Mouse (Mus musculus) duodenum, adult 2 months (tissue): ENCODE results near the gene Krtap4-1. TPM values are rescaled to one million over a fixed set of nuclear protein-coding genes. Genes with fewer than 3 reads are reported as not detected.

Experiments
- polyA plus RNA-seq: library from polyadenylated mRNA; depleted of rRNA; stranded (reverse); fragments of >200 nt; gene quantifications from 2 replicates; pipeline ENCODE4 v1.2.3, GENCODE M21; 2012; ENCODE audit warnings: low replicate concordance; rRNA removed

Krtap4-1 gene
- polyA plus RNA-seq: not detected in 2 replicates

DNA sequence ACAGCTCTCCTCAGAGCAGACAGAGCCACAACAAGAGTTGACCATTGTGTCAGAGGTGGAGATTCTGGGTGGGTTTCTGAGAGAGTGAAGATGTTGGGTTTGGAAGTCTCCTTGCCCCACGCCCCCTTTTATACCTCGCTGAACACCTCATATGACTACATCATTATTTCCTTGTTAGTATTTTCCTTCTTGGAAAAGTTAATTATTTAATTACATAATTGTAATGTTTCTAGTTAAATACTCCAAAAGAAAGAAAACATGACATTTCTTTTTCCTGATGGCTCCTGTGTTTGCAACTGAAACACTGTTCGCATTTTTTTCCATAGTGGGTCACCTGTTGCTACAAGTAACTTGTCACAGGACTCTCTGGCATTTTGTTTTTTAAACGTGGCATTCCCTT lies at the start of gene Krtap4-1:
TSS of gene Krtap4-1 (minus strand) at position 101 of the 400 bp plus-strand sequence.

DNA sequence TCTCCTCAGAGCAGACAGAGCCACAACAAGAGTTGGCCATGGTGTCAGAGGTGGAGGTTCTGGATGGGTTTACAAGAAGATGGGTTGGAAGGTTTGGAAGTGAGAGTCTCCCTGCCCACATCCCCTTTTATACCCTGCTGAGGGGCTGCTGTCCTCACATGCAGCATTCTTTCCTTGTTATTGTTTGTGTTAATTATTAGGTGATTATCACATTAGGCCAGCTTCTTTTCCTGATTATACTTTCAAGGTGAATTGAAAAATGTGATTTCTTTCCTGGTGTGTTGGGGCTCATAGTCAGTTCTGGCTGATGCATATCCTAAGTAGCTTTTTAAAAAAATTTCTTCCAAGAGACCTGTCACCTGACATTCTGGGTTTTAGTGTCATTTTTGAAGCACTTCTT lies 37.8 kb upstream of the Krtap4-1 start, which contains the start of gene Krtap4-6:
TSS of gene Krtap4-6 (minus strand) at position 101 of the 400 bp plus-strand sequence.

DNA sequence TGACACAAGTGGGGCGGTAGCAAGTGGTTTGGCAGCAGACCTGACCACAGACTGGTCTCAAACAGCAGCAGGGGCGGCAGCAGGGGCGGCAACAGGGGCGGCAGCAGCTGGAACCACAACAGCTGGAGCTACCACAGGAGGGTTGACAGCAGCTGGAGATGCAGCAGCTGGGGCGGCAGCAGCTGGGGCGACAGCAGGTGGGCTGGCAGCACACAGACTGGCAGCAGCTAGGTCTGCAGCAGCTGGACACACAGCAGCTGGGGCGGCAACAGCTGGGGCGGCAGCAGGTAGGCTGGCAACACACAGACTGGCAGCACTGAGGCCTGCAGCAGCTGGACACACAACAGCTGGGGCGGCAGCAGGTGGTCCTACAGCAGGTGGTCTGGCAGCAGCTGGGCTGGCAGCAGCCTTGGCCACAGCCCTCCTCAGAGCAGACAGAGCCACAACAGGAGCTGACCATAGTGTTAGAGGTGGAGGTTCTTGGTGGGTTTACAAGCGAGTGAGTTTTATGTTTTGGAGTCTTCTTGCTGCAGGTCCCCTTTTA lies 30.5 kb upstream of the Krtap4-1 start, which contains the start of gene Gm11563:
TSS of gene Gm11563 (minus strand) at position 494 of the 544 bp plus-strand sequence.

GRCm38 (mm10) chr11:99650136-99650535 lies 22.1 kb upstream of the Krtap4-1 start, which contains the start of gene Gm11555:
Gm11555 (minus strand) TSS chr11:99650236.

DNA sequence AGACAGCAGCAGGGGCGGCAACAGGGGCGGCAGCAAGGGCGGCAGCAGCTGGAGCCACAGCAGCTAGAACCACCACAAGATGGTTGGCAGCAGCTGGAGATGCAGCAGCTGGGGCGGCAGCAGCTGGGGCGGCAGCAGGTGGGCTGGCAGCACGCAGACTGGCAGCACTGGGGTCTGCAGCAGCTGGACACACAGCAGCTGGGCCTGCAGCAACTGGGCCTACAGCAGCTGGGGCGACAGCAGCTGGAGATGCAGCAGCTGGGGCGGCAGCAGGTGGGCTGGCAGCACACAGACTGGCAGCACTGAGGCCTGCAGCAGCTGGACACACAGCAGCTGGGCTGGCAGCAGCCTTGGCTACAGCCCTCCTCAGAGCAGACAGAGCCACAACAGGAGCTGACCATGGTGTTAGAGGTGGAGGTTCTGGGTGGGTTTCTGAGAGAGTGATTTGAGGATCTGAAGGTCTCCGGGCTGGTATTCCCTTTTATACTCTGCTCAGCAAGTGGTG lies 15.6 kb upstream of the Krtap4-1 start, which contains the start of gene Krtap4-7:
TSS of gene Krtap4-7 (minus strand) at position 455 of the 505 bp plus-strand sequence.

GRCm38 (mm10) chr11:99634653-99635134 lies 6.7 kb upstream of the Krtap4-1 start, which contains the start of gene Krtap4-2:
Krtap4-2 (minus strand) TSS chr11:99635084.

DNA sequence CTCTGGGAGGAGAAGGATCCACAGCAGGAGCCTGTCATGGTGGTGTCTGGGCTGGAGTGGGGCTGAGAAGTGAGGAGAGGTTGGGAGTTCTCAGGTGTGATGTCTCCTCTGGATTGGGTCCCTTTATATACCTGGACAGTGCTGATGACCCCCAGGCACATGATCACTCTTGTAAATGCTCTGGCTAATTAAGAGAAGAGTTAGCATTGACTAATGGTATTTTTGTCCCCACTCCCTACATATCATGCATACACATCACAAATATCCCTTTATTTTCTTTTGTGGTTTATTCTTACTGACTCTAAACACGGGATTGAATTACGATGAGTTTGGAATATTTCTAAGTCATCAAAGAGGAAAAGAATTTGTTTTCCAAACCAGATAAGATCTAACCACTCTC lies 7.7 kb downstream of the Krtap4-1 start, which contains the start of gene Gm11562:
TSS of gene Gm11562 (minus strand) at position 101 of the 400 bp plus-strand sequence.

GRCm38 (mm10) chr11:99614796-99615363 lies 13.2 kb downstream of the Krtap4-1 start, which contains the start of gene Krtap2-4:
Krtap2-4 (minus strand) TSS chr11:99614846.

GRCm38 (mm10) chr11:99610089-99610488 lies 17.9 kb downstream of the Krtap4-1 start, which contains the start of gene Gm11937:
Gm11937 (minus strand) TSS chr11:99610189.

DNA sequence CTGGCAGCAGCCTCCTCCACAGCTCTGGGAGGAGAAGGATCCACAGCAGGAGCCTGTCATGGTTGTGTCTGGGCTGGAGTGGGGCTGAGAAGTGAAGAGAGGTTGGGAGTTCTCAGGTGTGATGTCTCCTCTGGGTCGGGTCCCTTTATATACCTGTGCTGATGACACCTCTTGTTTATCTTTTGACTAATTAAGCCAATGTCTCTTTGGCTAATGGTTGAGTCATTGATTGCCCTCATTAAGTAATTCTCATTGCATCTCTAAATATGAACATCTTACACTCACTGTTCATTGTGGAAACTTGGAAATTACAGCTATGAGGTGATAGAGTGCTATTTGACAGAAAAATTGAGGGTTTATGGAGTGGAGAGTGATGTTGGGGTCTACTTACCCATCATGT lies 24.8 kb downstream of the Krtap4-1 start, which contains the start of gene Gm11938:
TSS of gene Gm11938 (minus strand) at position 101 of the 400 bp plus-strand sequence.

GRCm38 (mm10) chr11:99597742-99598141 lies 30.3 kb downstream of the Krtap4-1 start, which contains the start of gene Krtap9-3:
Krtap9-3 (minus strand) TSS chr11:99598105.

DNA sequence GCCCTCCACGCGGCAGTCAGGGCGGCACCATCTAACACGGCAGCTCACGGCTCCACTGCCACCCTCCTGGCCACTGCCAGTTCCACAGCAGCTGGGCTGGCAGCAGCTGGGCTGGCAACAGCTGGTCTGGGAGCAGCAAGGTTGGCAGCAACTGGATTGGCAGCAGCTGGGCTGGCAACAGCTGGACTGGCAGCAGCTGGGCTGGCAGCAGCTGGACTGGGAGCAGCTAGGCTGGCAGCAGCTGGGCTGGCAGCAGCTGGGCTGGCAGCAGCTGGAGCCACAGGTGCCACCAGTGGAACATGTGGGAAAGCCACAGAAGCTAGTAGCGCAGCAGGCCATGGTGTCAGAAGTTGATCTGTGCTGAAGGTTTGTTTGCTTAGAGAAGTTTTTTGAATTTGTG lies 37.1 kb downstream of the Krtap4-1 start, which contains the start of gene Krtap1-3:
TSS of gene Krtap1-3 (minus strand) at position 359 of the 400 bp plus-strand sequence.

GRCm38 (mm10) chr11:99583245-99583704 lies 44.8 kb downstream of the Krtap4-1 start, which contains the start of gene Krtap1-4:
Krtap1-4 (minus strand) TSS chr11:99583654.

GRCm38 (mm10) chr11:99580636-99581035 lies 47.4 kb downstream of the Krtap4-1 start, which contains the start of gene Krtap1-5:
Krtap1-5 (minus strand) TSS chr11:99581016.

Other genes starting within 250 kb of the Krtap4-1 start
- 0.22 and 0.31 TPM in 2 replicates for gene Krt10, start 238.9 kb downstream of the Krtap4-1 start, polyA plus RNA-seq
- 2.3 and 5.4 TPM in 2 replicates for gene Krt12, start 206.0 kb downstream of the Krtap4-1 start, polyA plus RNA-seq
- 90.1 and 382 TPM in 2 replicates for gene Krt20, start 190.1 kb downstream of the Krtap4-1 start, polyA plus RNA-seq
- 2.5 and 23.6 TPM in 2 replicates for gene Krt23, start 135.1 kb downstream of the Krtap4-1 start, polyA plus RNA-seq
- gene Krt39, start 106.9 kb downstream of the Krtap4-1 start, polyA plus RNA-seq: not detected in 2 replicates
- gene Krt40, start 85.1 kb downstream of the Krtap4-1 start, polyA plus RNA-seq: not detected in 2 replicates
- not detected in 2 replicates for gene Krtap3-3, start 77.4 kb downstream of the Krtap4-1 start, polyA plus RNA-seq
- gene Krtap3-2, start 71.4 kb downstream of the Krtap4-1 start, polyA plus RNA-seq: not detected in 2 replicates
- gene Gm11939, start 68.8 kb downstream of the Krtap4-1 start, polyA plus RNA-seq: not detected in 2 replicates
- 0.21 TPM in 1 of 2 replicates, not detected in the other for gene Krtap3-1, start 61.6 kb downstream of the Krtap4-1 start, polyA plus RNA-seq
- not detected in 2 replicates for gene Krtap1-5, start 47.2 kb downstream of the Krtap4-1 start, polyA plus RNA-seq
- gene Krtap1-4, start 44.6 kb downstream of the Krtap4-1 start, polyA plus RNA-seq: not detected in 2 replicates
- gene Krtap1-3, start 36.9 kb downstream of the Krtap4-1 start, polyA plus RNA-seq: not detected in 2 replicates
- gene Krtap9-3, start 30.1 kb downstream of the Krtap4-1 start, polyA plus RNA-seq: not detected in 2 replicates
- gene Gm11938, start 24.9 kb downstream of the Krtap4-1 start, polyA plus RNA-seq: not detected in 2 replicates
- not detected in 2 replicates for gene Gm11937, start 18.0 kb downstream of the Krtap4-1 start, polyA plus RNA-seq
- 0.27 TPM in 1 of 2 replicates, not detected in the other for gene Krtap2-4, start 13.4 kb downstream of the Krtap4-1 start, polyA plus RNA-seq
- gene Gm11562, start 7.8 kb downstream of the Krtap4-1 start, polyA plus RNA-seq: not detected in 2 replicates
- not detected in 2 replicates for gene Krtap4-2, start 6.8 kb upstream of the Krtap4-1 start, polyA plus RNA-seq
- not detected in 2 replicates for gene Krtap4-7, start 15.9 kb upstream of the Krtap4-1 start, polyA plus RNA-seq
- not detected in 2 replicates for gene Gm11555, start 22.0 kb upstream of the Krtap4-1 start, polyA plus RNA-seq
- gene Gm11563, start 30.7 kb upstream of the Krtap4-1 start, polyA plus RNA-seq: not detected in 2 replicates
- gene Krtap4-6, start 37.7 kb upstream of the Krtap4-1 start, polyA plus RNA-seq: not detected in 2 replicates
- gene Gm14190, start 62.5 kb upstream of the Krtap4-1 start, polyA plus RNA-seq: not detected in 2 replicates
- gene Gm14180, start 106.1 kb upstream of the Krtap4-1 start, polyA plus RNA-seq: not detected in 2 replicates
- not detected in 2 replicates for gene Gm11595, start 144.7 kb upstream of the Krtap4-1 start, polyA plus RNA-seq
- gene Krtap4-8, start 152.5 kb upstream of the Krtap4-1 start, polyA plus RNA-seq: not detected in 2 replicates
- gene Krtap4-9, start 157.0 kb upstream of the Krtap4-1 start, polyA plus RNA-seq: not detected in 2 replicates
- gene Gm11596, start 165.2 kb upstream of the Krtap4-1 start, polyA plus RNA-seq: not detected in 2 replicates
- gene Gm11569, start 170.7 kb upstream of the Krtap4-1 start, polyA plus RNA-seq: not detected in 2 replicates
- gene Gm11554, start 176.2 kb upstream of the Krtap4-1 start, polyA plus RNA-seq: not detected in 2 replicates
- not detected in 2 replicates for gene Krtap4-13, start 181.7 kb upstream of the Krtap4-1 start, polyA plus RNA-seq
- not detected in 2 replicates for gene Gm11564, start 187.4 kb upstream of the Krtap4-1 start, polyA plus RNA-seq
- not detected in 2 replicates for gene 2300003K06Rik, start 209.8 kb upstream of the Krtap4-1 start, polyA plus RNA-seq
- gene Krtap4-16, start 223.4 kb upstream of the Krtap4-1 start, polyA plus RNA-seq: 1.4 TPM in 1 of 2 replicates, not detected in the other
- gene Gm11568, start 229.7 kb upstream of the Krtap4-1 start, polyA plus RNA-seq: not detected in 2 replicates
- not detected in 2 replicates for gene Gm11559, start 236.2 kb upstream of the Krtap4-1 start, polyA plus RNA-seq
- not detected in 2 replicates for gene Krtap9-1, start 245.2 kb upstream of the Krtap4-1 start, polyA plus RNA-seq